Comparison of ENCODE assay signal across 8 mouse cellular contexts in the genomic region with DNA sequence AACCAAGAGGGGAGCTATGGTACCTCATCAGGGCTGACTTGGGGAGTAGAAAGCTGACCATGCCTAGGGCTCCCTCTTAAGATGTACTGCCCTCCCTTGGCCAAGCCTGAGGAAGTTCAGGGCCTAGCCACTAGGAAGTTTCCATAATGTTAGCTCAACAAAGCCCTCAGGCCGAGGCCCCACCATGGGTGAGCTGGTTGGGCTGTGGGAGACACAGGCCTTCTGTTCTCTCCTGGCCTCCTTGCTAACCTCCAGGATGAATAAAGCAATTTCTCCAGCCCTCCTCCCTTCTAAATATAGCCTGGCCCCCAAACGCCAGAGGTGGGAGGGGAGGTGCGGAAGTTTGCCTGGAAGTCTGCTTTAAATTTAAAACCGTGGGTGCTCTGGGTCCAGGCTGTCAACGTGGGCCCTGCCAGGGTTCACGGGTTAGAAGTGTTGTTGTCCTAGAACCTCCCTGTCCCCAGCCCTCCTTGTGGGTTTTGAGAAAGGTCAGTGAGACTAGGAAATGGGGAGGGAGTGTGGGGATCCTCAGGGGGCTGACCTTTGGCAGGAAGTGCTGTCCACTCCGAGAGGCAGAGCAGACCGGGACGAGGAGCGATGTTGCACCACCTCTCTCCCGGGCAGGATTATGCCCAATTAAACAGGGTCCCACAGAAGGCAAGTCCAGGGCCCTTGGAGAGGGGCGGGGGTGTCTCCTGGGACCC. TPM values are rescaled to one million over a fixed set of nuclear protein-coding genes. Genes with fewer than 3 reads are reported as not detected.
A peak's percentile ranks its signal among the peaks of the same experiment; 100 is the strongest.
DNase-seq lines count a peak whose midpoint lies in the region; ATAC-seq and TF ChIP-seq lines count a peak whose summit lies in the region.

No protein-coding gene starts in this region.

- peak overlapping the region; percentile 55 for H3K4me2 ChIP-seq in embryonic facial prominence, embryonic 11.5 days (ENCODE audit: low read depth, low read length)
- peak overlapping the region; percentile 50 for H3K4me2 ChIP-seq in hindbrain, embryonic 12.5 days (replicated peaks)
- H3K4me2 ChIP-seq in liver, embryonic 14.5 days (ENCODE audit: low read depth) = peak overlapping the region; percentile 25

- H3K27me3 ChIP-seq in embryonic facial prominence, embryonic 11.5 days (ENCODE audit: control insufficient read depth, insufficient read depth, low read length) = peaks cover 4% of the 10 kb centered on the region
- H3K27me3 ChIP-seq in hindbrain, embryonic 12.5 days = peaks cover 37% of the 10 kb centered on the region
- H3K27me3 ChIP-seq in liver, embryonic 14.5 days (ENCODE audit: control insufficient read depth, insufficient read depth, low read length) = peaks cover 3% of the 10 kb centered on the region; the same call in 1 of the 2 replicates

- no peak for TF ChIP-seq CTCF in liver, embryonic 14.5 days (IDR thresholded peaks at IDR 0.05; ENCODE audit: low read depth)

- H3K36me3 ChIP-seq in embryonic facial prominence, embryonic 11.5 days (replicated peaks; ENCODE audit: control insufficient read depth, insufficient read depth, low read depth, low read length) = no peaks in the 10 kb centered on the region
- no peaks in the 10 kb centered on the region for H3K36me3 ChIP-seq in hindbrain, embryonic 12.5 days
- H3K36me3 ChIP-seq in liver, embryonic 14.5 days (replicated peaks; ENCODE audit: control insufficient read depth, insufficient read depth, low read depth) = no peaks in the 10 kb centered on the region

- TF ChIP-seq EP300 in liver, embryonic 14.5 days (IDR thresholded peaks at IDR 0.05; ENCODE audit: low read depth) = no peak

- H3K27ac ChIP-seq in embryonic facial prominence, embryonic 11.5 days (replicated peaks; ENCODE audit: low read depth, low read length) = no peak overlapping the region
- no peak overlapping the region; the same call in 1 of the 2 replicates for H3K27ac ChIP-seq in hindbrain, embryonic 12.5 days
- H3K27ac ChIP-seq in liver, embryonic 14.5 days = no peak overlapping the region

- no peak; the same call in 1 of the 2 replicates for ATAC-seq in embryonic facial prominence, embryonic 11.5 days (replicated peaks; ENCODE audit: insufficient number of reproducible peaks, low FRiP score, low TSS enrichment, low read depth)
- no peak; the same call in 1 of the 2 replicates for ATAC-seq in hindbrain, embryonic 12.5 days (ENCODE audit: low FRiP score)
- ATAC-seq in liver, embryonic 14.5 days (ENCODE audit: insufficient read depth) = no peak

- no peaks in the 10 kb centered on the region for H3K9me3 ChIP-seq in embryonic facial prominence, embryonic 11.5 days (replicated peaks; ENCODE audit: control insufficient read depth, low read length)
- no peaks in the 10 kb centered on the region for H3K9me3 ChIP-seq in hindbrain, embryonic 12.5 days (replicated peaks)
- H3K9me3 ChIP-seq in liver, embryonic 14.5 days (ENCODE audit: control insufficient read depth, low read length) = no peaks in the 10 kb centered on the region

- 0 out of 2 replicates have a peak overlapping the region, but pooled peaks have one; percentile 10 for H3K9ac ChIP-seq in embryonic facial prominence, embryonic 11.5 days (replicated peaks; ENCODE audit: low read length)
- H3K9ac ChIP-seq in hindbrain, embryonic 12.5 days = peak overlapping the region; percentile 60
- H3K9ac ChIP-seq in liver, embryonic 14.5 days (replicated peaks) = no peak overlapping the region

- 9% methylated on average over 12 of the region's 12 CpGs for WGBS in embryonic facial prominence, embryonic 11.5 days
- 22% methylated on average over 12 of the region's 12 CpGs for WGBS in hindbrain, embryonic 12.5 days
- WGBS in liver, embryonic 14.5 days (ENCODE audit: insufficient replicate concordance) = 29% methylated on average over 12 of the region's 12 CpGs

- DNase-seq in 416B (ENCODE audit: low read depth) = peak; percentile 62
- DNase-seq in embryonic facial prominence, embryonic 11.5 days (ENCODE audit: low spot score) = no peak
- DNase-seq in liver, embryonic 14.5 days (ENCODE audit: low read depth in 3 of 3, low spot score in 3 of 3) = no peak
- DNase-seq in urinary bladder, postnatal 25 days (ENCODE audit: low spot score) = no peak
- no peak for DNase-seq in retina, embryonic 14.5 days (ENCODE audit: low spot score)
- DNase-seq in cerebellum, postnatal 10 days = no peak
- DNase-seq in right cerebral cortex, postnatal 10 days (ENCODE audit: low spot score in 2 of 2) = no peak

- H3K4me3 ChIP-seq in embryonic facial prominence, embryonic 11.5 days (ENCODE audit: low read depth, low read length) = peak overlapping the region; percentile 26; the same call in 1 of the 2 replicates
- peak overlapping the region; percentile 32 for H3K4me3 ChIP-seq in hindbrain, embryonic 12.5 days
- 0 out of 4 replicates have a peak overlapping the region, but pooled peaks of 1 of the 2 experiments have one; percentile 18 for H3K4me3 ChIP-seq in liver, embryonic 14.5 days (ENCODE audit: insufficient read depth in 1 of 2, low read depth in 2 of 2, low read length in 2 of 2)

- H3K4me1 ChIP-seq in embryonic facial prominence, embryonic 11.5 days (ENCODE audit: control insufficient read depth, insufficient read depth, low read length) = peaks cover 6% of the 10 kb centered on the region
- H3K4me1 ChIP-seq in hindbrain, embryonic 12.5 days = peaks cover 31% of the 10 kb centered on the region
- peaks cover 0 to 2% of the 10 kb centered on the region in 2 experiments; a peak in 1 of 4 replicates for H3K4me1 ChIP-seq in liver, embryonic 14.5 days (replicated peaks; ENCODE audit: control insufficient read depth in 2 of 2, insufficient read depth in 2 of 2, low read length in 1 of 2)

RNA-seq across cellular contexts. Expression of a gene that starts 4.1 kb away (rescaled TPM):
- 6.3 and 7.3 TPM in 2 replicates for polyA plus RNA-seq in embryonic facial prominence, embryonic 11.5 days (2014; fragmentation: Nextera tagmentation; extraction: Ambion mirVana)
- polyA plus RNA-seq in hindbrain, embryonic 12.5 days (2016; fragmentation: Nextera tagmentation; extraction: Ambion mirVana) = 4.9 and 5.1 TPM in 2 replicates
- 18.1 and 20.1 TPM in 2 replicates for polyA plus RNA-seq in liver, embryonic 14.5 days (2012; rRNA removed)
- 15.8 and 19.3 TPM in 2 replicates for polyA plus RNA-seq in liver, embryonic 14.5 days (2014; fragmentation: Nextera tagmentation; extraction: Ambion mirVana)

RNA-seq across cellular contexts. Expression of a gene that starts 6.1 kb away (rescaled TPM):
- 0.45 TPM in 1 of 2 replicates, not detected in the other for polyA plus RNA-seq in embryonic facial prominence, embryonic 11.5 days (2014; fragmentation: Nextera tagmentation; extraction: Ambion mirVana)
- 0.45 and 0.74 TPM in 2 replicates for polyA plus RNA-seq in hindbrain, embryonic 12.5 days (2016; fragmentation: Nextera tagmentation; extraction: Ambion mirVana)
- not detected in 2 replicates for polyA plus RNA-seq in liver, embryonic 14.5 days (2012; rRNA removed)
- 0.15 and 0.21 TPM in 2 replicates for polyA plus RNA-seq in liver, embryonic 14.5 days (2014; fragmentation: Nextera tagmentation; extraction: Ambion mirVana)

RNA-seq across cellular contexts. Expression of a gene that starts 29.5 kb away (rescaled TPM):
- polyA plus RNA-seq in embryonic facial prominence, embryonic 11.5 days (2014; fragmentation: Nextera tagmentation; extraction: Ambion mirVana) = 4.6 and 4.8 TPM in 2 replicates
- polyA plus RNA-seq in hindbrain, embryonic 12.5 days (2016; fragmentation: Nextera tagmentation; extraction: Ambion mirVana) = 3.7 and 4.1 TPM in 2 replicates
- polyA plus RNA-seq in liver, embryonic 14.5 days (2012; rRNA removed) = 57.6 and 61.8 TPM in 2 replicates
- polyA plus RNA-seq in liver, embryonic 14.5 days (2014; fragmentation: Nextera tagmentation; extraction: Ambion mirVana) = 78.7 and 88.5 TPM in 2 replicates

RNA-seq across cellular contexts. Expression of a gene that starts 35.2 kb away (rescaled TPM):
- 19.9 and 24.5 TPM in 2 replicates for polyA plus RNA-seq in embryonic facial prominence, embryonic 11.5 days (2014; fragmentation: Nextera tagmentation; extraction: Ambion mirVana)
- 43.2 and 44.8 TPM in 2 replicates for polyA plus RNA-seq in hindbrain, embryonic 12.5 days (2016; fragmentation: Nextera tagmentation; extraction: Ambion mirVana)
- 22.5 and 23.2 TPM in 2 replicates for polyA plus RNA-seq in liver, embryonic 14.5 days (2012; rRNA removed)
- polyA plus RNA-seq in liver, embryonic 14.5 days (2014; fragmentation: Nextera tagmentation; extraction: Ambion mirVana) = 5.3 and 6.6 TPM in 2 replicates

Comparison
In these comparisons a context has a peak if more than half of its experiments do, and no peak if none do; other contexts are left out.
1. RNA of a gene that starts 29.5 kb away (polyA plus RNA-seq): 57.6 to 88.5 TPM in liver, embryonic 14.5 days; 4.6 to 4.8 TPM in embryonic facial prominence, embryonic 11.5 days and 3.7 to 4.1 TPM in hindbrain, embryonic 12.5 days; every median in the first group is over 10 times any median in the second.
2. Peak in every context shown above with its lines, with median percentiles within 50 percentile points of each other: H3K4me2 ChIP-seq.